Mouse (Mus musculus): ENCODE measurements around the gene Cntnap2. TPM values are rescaled to one million over a fixed set of nuclear protein-coding genes. Genes with fewer than 3 reads are reported as not detected.
"Not testable (repeated sequence)": the region's sequence is repeated elsewhere in the genome, so short reads cannot be mapped to it uniquely, and the experiment has no call there.

Gene Cntnap2
- polyA plus RNA-seq, 1 experiment from 2014 or later = 0.55 TPM

- H3K9ac ChIP-seq (ENCODE audit: low read length) = no peak overlapping the region
- H3K4me1 ChIP-seq (ENCODE audit: control insufficient read depth in 2 of 2, insufficient read depth in 2 of 2, low read length in 2 of 2) = no peaks in the 10 kb centered on the region
- H3K36me3 ChIP-seq (ENCODE audit: control insufficient read depth, insufficient read depth, low read length) = no peaks in the 10 kb centered on the region
- H3K27me3 ChIP-seq (ENCODE audit: control insufficient read depth, insufficient read depth, low read length) = no peaks in the 10 kb centered on the region
- no peak for ATAC-seq (ENCODE audit: insufficient number of reproducible peaks, insufficient read depth, low FRiP score, low read depth)
- H3K4me2 ChIP-seq (ENCODE audit: low read length) = no peak overlapping the region
- no peak overlapping the region for H3K4me3 ChIP-seq (ENCODE audit: control insufficient read depth in 1 of 2, insufficient read depth in 1 of 2, low read depth in 1 of 2, low read length in 2 of 2)
- WGBS = 63% methylated on average over 5 of the region's 5 CpGs
- no peak overlapping the region for H3K27ac ChIP-seq (replicated peaks in 1 of 2; ENCODE audit: control insufficient read depth in 1 of 2, insufficient read depth in 1 of 2, low read depth in 2 of 2, low read length in 2 of 2)
- H3K9me3 ChIP-seq (ENCODE audit: control insufficient read depth, low read length) = no peaks in the 10 kb centered on the region
These were observed 1369.1 kb downstream of the Cntnap2 start for GRCm38 (mm10) chr6:46428231-46428630.

- Histone ChIP-seq H3K36me3 (ENCODE audit: control insufficient read depth, insufficient read depth, low read length) (no peaks in the 10 kb centered on the region), H3K4me3 (ENCODE audit: control insufficient read depth in 1 of 2, insufficient read depth in 1 of 2, low read depth in 1 of 2, low read length in 2 of 2) (no peak overlapping the region), H3K9ac (ENCODE audit: low read length) (no peak overlapping the region), H3K4me1 (ENCODE audit: control insufficient read depth in 2 of 2, insufficient read depth in 2 of 2, low read length in 2 of 2) (no peaks in the 10 kb centered on the region), H3K27ac (replicated peaks in 1 of 2; ENCODE audit: control insufficient read depth in 1 of 2, insufficient read depth in 1 of 2, low read depth in 2 of 2, low read length in 2 of 2) (no peak overlapping the region), H3K9me3 (ENCODE audit: control insufficient read depth, low read length) (no peaks in the 10 kb centered on the region), H3K4me2 (ENCODE audit: low read length) (no peak overlapping the region), H3K27me3 (ENCODE audit: control insufficient read depth, insufficient read depth, low read length) (no peaks in the 10 kb centered on the region)
- WGBS = 72% methylated on average over 2 of the region's 2 CpGs
- no peak for ATAC-seq (ENCODE audit: insufficient number of reproducible peaks, insufficient read depth, low FRiP score, low read depth)
These were observed 1391.9 kb downstream of the Cntnap2 start for GRCm38 (mm10) chr6:46450917-46451638.

- Histone ChIP-seq H3K9me3 (ENCODE audit: control insufficient read depth, low read length) (no peaks in the 10 kb centered on the region), H3K4me1 (ENCODE audit: control insufficient read depth in 2 of 2, insufficient read depth in 2 of 2, low read length in 2 of 2) (no peaks in the 10 kb centered on the region), H3K9ac (ENCODE audit: low read length) (no peak overlapping the region), H3K27ac (replicated peaks in 1 of 2; ENCODE audit: control insufficient read depth in 1 of 2, insufficient read depth in 1 of 2, low read depth in 2 of 2, low read length in 2 of 2) (no peak overlapping the region), H3K4me3 (ENCODE audit: control insufficient read depth in 1 of 2, insufficient read depth in 1 of 2, low read depth in 1 of 2, low read length in 2 of 2) (no peak overlapping the region), H3K36me3 (ENCODE audit: control insufficient read depth, insufficient read depth, low read length) (no peaks in the 10 kb centered on the region), H3K27me3 (ENCODE audit: control insufficient read depth, insufficient read depth, low read length) (no peaks in the 10 kb centered on the region), H3K4me2 (ENCODE audit: low read length) (no peak overlapping the region)
- no peak for ATAC-seq (ENCODE audit: insufficient number of reproducible peaks, insufficient read depth, low FRiP score, low read depth)
- 72% methylated on average over 4 of the region's 4 CpGs for WGBS
These were observed 1413.5 kb downstream of the Cntnap2 start for GRCm38 (mm10) chr6:46472683-46473082.

- no peaks in the 10 kb centered on the region for H3K4me1 ChIP-seq (ENCODE audit: control insufficient read depth in 2 of 2, insufficient read depth in 2 of 2, low read length in 2 of 2)
- no peak overlapping the region for H3K4me3 ChIP-seq (ENCODE audit: control insufficient read depth in 1 of 2, insufficient read depth in 1 of 2, low read depth in 1 of 2, low read length in 2 of 2)
- no peak overlapping the region for H3K4me2 ChIP-seq (ENCODE audit: low read length)
- H3K9me3 ChIP-seq (ENCODE audit: control insufficient read depth, low read length) = 0 out of 2 replicates have a peak, but pooled peaks cover 3% of the 10 kb centered on the region
- ATAC-seq (ENCODE audit: insufficient number of reproducible peaks, insufficient read depth, low FRiP score, low read depth) = no peak
- no peak overlapping the region for H3K27ac ChIP-seq (replicated peaks in 1 of 2; ENCODE audit: control insufficient read depth in 1 of 2, insufficient read depth in 1 of 2, low read depth in 2 of 2, low read length in 2 of 2)
- H3K27me3 ChIP-seq (ENCODE audit: control insufficient read depth, insufficient read depth, low read length) = no peaks in the 10 kb centered on the region
- H3K9ac ChIP-seq (ENCODE audit: low read length) = no peak overlapping the region
- H3K36me3 ChIP-seq (ENCODE audit: control insufficient read depth, insufficient read depth, low read length) = no peaks in the 10 kb centered on the region
- WGBS = 65% methylated on average over 3 of the region's 3 CpGs
These were observed 1425.2 kb downstream of the Cntnap2 start for GRCm38 (mm10) chr6:46484392-46484791.

- Histone ChIP-seq H3K9me3 (ENCODE audit: control insufficient read depth, low read length) (no peaks in the 10 kb centered on the region), H3K27ac (replicated peaks in 1 of 2; ENCODE audit: control insufficient read depth in 1 of 2, insufficient read depth in 1 of 2, low read depth in 2 of 2, low read length in 2 of 2) (no peak overlapping the region), H3K27me3 (ENCODE audit: control insufficient read depth, insufficient read depth, low read length) (no peaks in the 10 kb centered on the region), H3K4me1 (ENCODE audit: control insufficient read depth in 2 of 2, insufficient read depth in 2 of 2, low read length in 2 of 2) (no peaks in the 10 kb centered on the region), H3K4me3 (ENCODE audit: control insufficient read depth in 1 of 2, insufficient read depth in 1 of 2, low read depth in 1 of 2, low read length in 2 of 2) (no peak overlapping the region), H3K9ac (ENCODE audit: low read length) (no peak overlapping the region), H3K4me2 (ENCODE audit: low read length) (no peak overlapping the region), H3K36me3 (ENCODE audit: control insufficient read depth, insufficient read depth, low read length) (no peaks in the 10 kb centered on the region)
- WGBS = 66% methylated on average over 1 of the region's 1 CpGs
- ATAC-seq (ENCODE audit: insufficient number of reproducible peaks, insufficient read depth, low FRiP score, low read depth) = no peak
These were observed 1443.6 kb downstream of the Cntnap2 start for GRCm38 (mm10) chr6:46502786-46503185.

- 85% methylated on average over 1 of the region's 1 CpGs for WGBS
- ATAC-seq (ENCODE audit: insufficient number of reproducible peaks, insufficient read depth, low FRiP score, low read depth) = no peak
These were observed 1453.7 kb downstream of the Cntnap2 start for GRCm38 (mm10) chr6:46512841-46513240.

GRCm38 (mm10) chr6:46537586-46537985 lies 1478.4 kb downstream of the Cntnap2 start:
- not testable (repeated sequence) for H3K36me3 ChIP-seq (ENCODE audit: control insufficient read depth, insufficient read depth, low read length); H3K27me3 ChIP-seq (ENCODE audit: control insufficient read depth, insufficient read depth, low read length); ATAC-seq (ENCODE audit: insufficient number of reproducible peaks, insufficient read depth, low FRiP score, low read depth); H3K4me1 ChIP-seq (ENCODE audit: control insufficient read depth in 2 of 2, insufficient read depth in 2 of 2, low read length in 2 of 2); H3K9me3 ChIP-seq (ENCODE audit: control insufficient read depth, low read length); H3K4me3 ChIP-seq (ENCODE audit: control insufficient read depth in 1 of 2, insufficient read depth in 1 of 2, low read depth in 1 of 2, low read length in 2 of 2); H3K4me2 ChIP-seq (ENCODE audit: low read length); H3K9ac ChIP-seq (ENCODE audit: low read length); H3K27ac ChIP-seq (replicated peaks in 1 of 2; ENCODE audit: control insufficient read depth in 1 of 2, insufficient read depth in 1 of 2, low read depth in 2 of 2, low read length in 2 of 2)
- WGBS = 82% methylated on average over 2 of the region's 2 CpGs

More at GRCm38 (mm10) chr6:46512841-46513240, 1453.7 kb downstream of the Cntnap2 start:
- Histone ChIP-seq H3K27me3 (ENCODE audit: control insufficient read depth, insufficient read depth, low read length) (no peaks in the 10 kb centered on the region), H3K9ac (ENCODE audit: low read length) (no peak overlapping the region), H3K9me3 (ENCODE audit: control insufficient read depth, low read length) (no peaks in the 10 kb centered on the region), H3K4me1 (ENCODE audit: control insufficient read depth in 2 of 2, insufficient read depth in 2 of 2, low read length in 2 of 2) (no peaks in the 10 kb centered on the region), H3K27ac (replicated peaks in 1 of 2; ENCODE audit: control insufficient read depth in 1 of 2, insufficient read depth in 1 of 2, low read depth in 2 of 2, low read length in 2 of 2) (no peak overlapping the region), H3K4me3 (ENCODE audit: control insufficient read depth in 1 of 2, insufficient read depth in 1 of 2, low read depth in 1 of 2, low read length in 2 of 2) (no peak overlapping the region), H3K4me2 (ENCODE audit: low read length) (no peak overlapping the region), H3K36me3 (ENCODE audit: control insufficient read depth, insufficient read depth, low read length) (no peaks in the 10 kb centered on the region)

- H3K4me3 ChIP-seq (ENCODE audit: control insufficient read depth in 1 of 2, insufficient read depth in 1 of 2, low read depth in 1 of 2, low read length in 2 of 2) = no peak overlapping the region
- no peak for ATAC-seq (ENCODE audit: insufficient number of reproducible peaks, insufficient read depth, low FRiP score, low read depth)
- no peaks in the 10 kb centered on the region for H3K27me3 ChIP-seq (ENCODE audit: control insufficient read depth, insufficient read depth, low read length)
- no peaks in the 10 kb centered on the region for H3K4me1 ChIP-seq (ENCODE audit: control insufficient read depth in 2 of 2, insufficient read depth in 2 of 2, low read length in 2 of 2)
- H3K27ac ChIP-seq (replicated peaks in 1 of 2; ENCODE audit: control insufficient read depth in 1 of 2, insufficient read depth in 1 of 2, low read depth in 2 of 2, low read length in 2 of 2) = no peak overlapping the region
- no peak overlapping the region for H3K4me2 ChIP-seq (ENCODE audit: low read length)
- H3K9ac ChIP-seq (ENCODE audit: low read length) = no peak overlapping the region
- no peaks in the 10 kb centered on the region for H3K36me3 ChIP-seq (ENCODE audit: control insufficient read depth, insufficient read depth, low read length)
- 68% methylated on average over 2 of the region's 2 CpGs for WGBS
- no peaks in the 10 kb centered on the region for H3K9me3 ChIP-seq (ENCODE audit: control insufficient read depth, low read length)
These were observed 1504.3 kb downstream of the Cntnap2 start for GRCm38 (mm10) chr6:46563470-46563869.

Data from heart, embryonic 14.5 days (tissue).